Mouse (Mus musculus): ENCODE measurements around the gene Galnt2.

DNA sequence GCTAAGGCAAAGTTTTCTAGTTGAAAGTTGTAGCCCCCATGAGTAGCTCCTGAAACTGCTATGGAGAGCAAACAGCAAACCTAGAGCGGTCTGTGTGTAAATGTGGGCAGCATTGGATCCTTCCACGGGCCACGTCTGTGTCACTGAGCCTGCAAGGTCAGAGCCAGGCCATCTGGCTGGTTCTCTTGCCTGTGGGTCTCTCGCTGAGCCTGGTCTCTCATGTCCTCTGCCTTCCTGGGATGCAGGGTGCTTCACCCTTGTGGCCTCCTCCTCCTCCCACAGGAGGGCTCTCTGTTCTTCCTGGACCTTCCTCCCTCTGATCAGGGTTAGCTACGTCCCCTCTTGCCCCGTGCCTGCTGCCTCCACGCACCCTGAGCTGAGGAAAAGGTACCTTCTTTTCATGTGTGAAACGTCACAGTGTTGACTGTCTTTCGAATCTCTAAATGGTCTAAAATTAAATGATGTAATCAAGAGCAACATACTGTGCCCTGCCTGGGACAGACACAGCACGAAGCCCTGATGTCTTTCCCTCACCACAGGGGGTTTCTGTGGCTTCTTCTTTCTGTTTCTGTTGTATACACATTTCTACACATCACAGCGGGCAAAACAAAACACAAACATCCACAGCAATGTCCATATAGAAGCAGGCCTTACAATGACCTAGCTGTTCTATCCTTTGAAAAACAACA, 52.6 kb downstream of the Galnt2 start:
- TF ChIP-seq CTCF (conservative IDR thresholded peaks at IDR 0.05; ENCODE audit: low read length) (no peak), POU5F1 (IDR thresholded peaks at IDR 0.05; ENCODE audit: borderline replicate concordance, low read length) (no peak)
